Mouse (Mus musculus): ENCODE results near the gene Gdpd1. TPM values are rescaled to one million over a fixed set of nuclear protein-coding genes. Genes with fewer than 3 reads are reported as not detected.

Gdpd1 gene
- polyA plus RNA-seq, 1 experiment from 2014 or later = 94.8 TPM

DNA sequence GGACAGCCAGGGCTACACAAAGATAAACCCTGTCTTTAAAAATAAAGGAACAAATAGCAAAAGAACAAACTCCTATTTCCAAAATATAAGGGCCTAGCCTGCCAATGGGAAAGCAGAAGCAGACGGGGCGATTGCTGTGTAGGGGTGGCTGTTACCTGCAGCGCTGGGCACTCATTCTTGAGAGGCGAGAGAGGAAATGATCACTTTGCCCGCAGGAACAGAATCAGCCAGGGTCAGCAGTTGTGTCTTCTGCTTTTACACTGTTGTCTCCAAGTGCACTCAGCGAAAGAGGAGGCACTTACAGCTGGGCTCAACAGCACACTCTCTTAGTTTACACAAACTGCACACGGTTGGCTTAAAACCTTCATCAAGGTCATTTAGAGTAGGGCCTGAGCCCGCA, 54.4 kb downstream of the Gdpd1 start:
- no peaks in the 10 kb centered on the region for H3K9me3 ChIP-seq (ENCODE audit: control insufficient read depth, low read length)
- no peak overlapping the region for H3K9ac ChIP-seq (ENCODE audit: low read length)
- 90% methylated on average over 8 of the region's 8 CpGs for WGBS
- H3K4me1 ChIP-seq (ENCODE audit: control insufficient read depth, insufficient read depth, low read length) = no peaks in the 10 kb centered on the region
- no peak overlapping the region for H3K4me3 ChIP-seq (ENCODE audit: low read depth, low read length)
- H3K27ac ChIP-seq (ENCODE audit: low read depth, low read length) = no peak overlapping the region
- no peak for ATAC-seq (ENCODE audit: low FRiP score)
- no peaks in the 10 kb centered on the region for H3K36me3 ChIP-seq (ENCODE audit: control insufficient read depth, insufficient read depth, low read length)
- no peaks in the 10 kb centered on the region for H3K27me3 ChIP-seq (ENCODE audit: control insufficient read depth, insufficient read depth, low read length)
- H3K4me2 ChIP-seq = no peak overlapping the region
- peak; percentile 57 for DNase-seq (ENCODE audit: low spot score, missing footprints)

- no peaks in the 10 kb centered on the region for H3K27me3 ChIP-seq (ENCODE audit: control insufficient read depth, insufficient read depth, low read length)
- WGBS = 76% methylated on average over 4 of the region's 4 CpGs
- ATAC-seq (ENCODE audit: low FRiP score) (no peak), DNase-seq (ENCODE audit: low spot score, missing footprints) (peak; percentile 51)
- no peak overlapping the region for H3K4me2 ChIP-seq
- no peak overlapping the region for H3K4me3 ChIP-seq (ENCODE audit: low read depth, low read length)
- no peaks in the 10 kb centered on the region for H3K9me3 ChIP-seq (ENCODE audit: control insufficient read depth, low read length)
- no peaks in the 10 kb centered on the region for H3K4me1 ChIP-seq (ENCODE audit: control insufficient read depth, insufficient read depth, low read length)
- H3K27ac ChIP-seq (ENCODE audit: low read depth, low read length) = no peak overlapping the region
- H3K36me3 ChIP-seq (ENCODE audit: control insufficient read depth, insufficient read depth, low read length) = no peaks in the 10 kb centered on the region
- H3K9ac ChIP-seq (ENCODE audit: low read length) = no peak overlapping the region
These were observed 55.8 kb downstream of the Gdpd1 start for GRCm38 (mm10) chr11:87018081-87018480.

GRCm38 (mm10) chr11:87015691-87016090, 58.2 kb downstream of the Gdpd1 start:
- 71% methylated on average over 3 of the region's 3 CpGs for WGBS
- DNase-seq (ENCODE audit: low spot score, missing footprints) (no peak), ATAC-seq (ENCODE audit: low FRiP score) (no peak)
- no peak overlapping the region for H3K9ac ChIP-seq (ENCODE audit: low read length)
- no peaks in the 10 kb centered on the region for H3K36me3 ChIP-seq (ENCODE audit: control insufficient read depth, insufficient read depth, low read length)
- no peak overlapping the region for H3K27ac ChIP-seq (ENCODE audit: low read depth, low read length)
- no peaks in the 10 kb centered on the region for H3K27me3 ChIP-seq (ENCODE audit: control insufficient read depth, insufficient read depth, low read length)
- no peaks in the 10 kb centered on the region for H3K4me1 ChIP-seq (ENCODE audit: control insufficient read depth, insufficient read depth, low read length)
- H3K9me3 ChIP-seq (ENCODE audit: control insufficient read depth, low read length) = no peaks in the 10 kb centered on the region
- no peak overlapping the region for H3K4me3 ChIP-seq (ENCODE audit: low read depth, low read length)
- no peak overlapping the region for H3K4me2 ChIP-seq

DNA sequence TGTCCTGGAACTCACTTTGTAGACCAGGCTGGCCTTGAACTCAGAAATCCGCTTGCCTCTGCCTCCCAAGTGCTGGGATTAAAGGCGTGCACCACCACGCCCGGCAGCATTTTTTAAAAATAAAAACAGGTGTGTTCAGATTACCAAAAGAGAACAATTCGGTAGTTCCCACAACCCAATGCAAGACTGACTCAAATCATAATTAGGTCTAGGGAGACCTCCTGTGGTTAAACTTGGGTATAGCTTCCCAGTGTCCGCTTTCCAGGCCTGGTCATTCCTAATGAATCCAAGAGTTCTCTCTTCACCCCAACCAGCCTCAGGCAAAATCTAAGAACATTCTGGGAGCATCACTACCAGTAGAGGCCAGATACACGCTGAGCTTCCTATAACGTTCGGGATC, 63.4 kb downstream of the Gdpd1 start:
- H3K4me3 ChIP-seq (ENCODE audit: low read depth, low read length) = no peak overlapping the region
- no peak overlapping the region for H3K9ac ChIP-seq (ENCODE audit: low read length)
- H3K9me3 ChIP-seq (ENCODE audit: control insufficient read depth, low read length) = no peaks in the 10 kb centered on the region
- no peak overlapping the region for H3K27ac ChIP-seq (ENCODE audit: low read depth, low read length)
- no peaks in the 10 kb centered on the region; the same call in 1 of the 2 replicates for H3K4me1 ChIP-seq (ENCODE audit: control insufficient read depth, insufficient read depth, low read length)
- ATAC-seq (ENCODE audit: low FRiP score) = 0 out of 2 replicates have a peak, but pooled peaks have one; percentile 33
- no peaks in the 10 kb centered on the region for H3K36me3 ChIP-seq (ENCODE audit: control insufficient read depth, insufficient read depth, low read length)
- H3K4me2 ChIP-seq = no peak overlapping the region
- peak; percentile 93 for DNase-seq (ENCODE audit: low spot score, missing footprints)
- H3K27me3 ChIP-seq (ENCODE audit: control insufficient read depth, insufficient read depth, low read length) = no peaks in the 10 kb centered on the region
- WGBS = 23% methylated on average over 9 of the region's 9 CpGs

DNA sequence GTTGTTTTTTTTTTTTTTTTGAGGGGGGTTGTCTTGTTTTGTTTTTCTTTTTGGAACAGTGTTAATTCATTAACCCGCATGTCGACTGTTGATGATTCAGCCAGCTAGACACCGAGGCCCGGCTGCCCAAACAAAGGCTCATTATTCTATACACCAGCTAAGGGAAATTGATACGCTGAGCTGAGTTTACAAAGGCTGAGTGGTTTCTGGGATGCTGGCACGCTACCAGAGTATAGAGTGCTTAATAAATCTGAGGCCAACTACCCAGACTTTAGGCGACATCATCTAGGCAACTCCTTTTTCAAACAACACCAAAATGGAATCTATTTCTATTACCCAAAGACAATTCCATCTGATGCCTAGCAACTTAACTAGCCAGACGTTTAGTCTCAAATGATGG, 66.5 kb downstream of the Gdpd1 start:
- no peaks in the 10 kb centered on the region for H3K9me3 ChIP-seq (ENCODE audit: control insufficient read depth, low read length)
- no peaks in the 10 kb centered on the region for H3K36me3 ChIP-seq (ENCODE audit: control insufficient read depth, insufficient read depth, low read length)
- 45% methylated on average over 8 of the region's 8 CpGs for WGBS
- H3K4me2 ChIP-seq = no peak overlapping the region
- H3K4me1 ChIP-seq (ENCODE audit: control insufficient read depth, insufficient read depth, low read length) = peaks cover 2% of the 10 kb centered on the region; the same call in 1 of the 2 replicates
- peak; percentile 81 for DNase-seq (ENCODE audit: low spot score, missing footprints)
- ATAC-seq (ENCODE audit: low FRiP score) = no peak
- no peak overlapping the region for H3K27ac ChIP-seq (ENCODE audit: low read depth, low read length)
- no peak overlapping the region for H3K9ac ChIP-seq (ENCODE audit: low read length)
- H3K27me3 ChIP-seq (ENCODE audit: control insufficient read depth, insufficient read depth, low read length) = no peaks in the 10 kb centered on the region
- no peak overlapping the region for H3K4me3 ChIP-seq (ENCODE audit: low read depth, low read length)

GRCm38 (mm10) chr11:87004960-87005755, 68.7 kb downstream of the Gdpd1 start:
- H3K4me1 ChIP-seq (ENCODE audit: control insufficient read depth, insufficient read depth, low read length) = peaks cover 2% of the 10 kb centered on the region; the same call in 1 of the 2 replicates
- H3K4me2 ChIP-seq = no peak overlapping the region
- ATAC-seq (ENCODE audit: low FRiP score) = no peak
- H3K27ac ChIP-seq (ENCODE audit: low read depth, low read length) = no peak overlapping the region
- WGBS = 63% methylated on average over 12 of the region's 12 CpGs
- no peaks in the 10 kb centered on the region for H3K36me3 ChIP-seq (ENCODE audit: control insufficient read depth, insufficient read depth, low read length)
- H3K9ac ChIP-seq (ENCODE audit: low read length) = no peak overlapping the region
- H3K9me3 ChIP-seq (ENCODE audit: control insufficient read depth, low read length) = no peaks in the 10 kb centered on the region
- no peaks in the 10 kb centered on the region for H3K27me3 ChIP-seq (ENCODE audit: control insufficient read depth, insufficient read depth, low read length)
- no peak overlapping the region for H3K4me3 ChIP-seq (ENCODE audit: low read depth, low read length)
- DNase-seq (ENCODE audit: low spot score, missing footprints) = peak; percentile 82

DNA sequence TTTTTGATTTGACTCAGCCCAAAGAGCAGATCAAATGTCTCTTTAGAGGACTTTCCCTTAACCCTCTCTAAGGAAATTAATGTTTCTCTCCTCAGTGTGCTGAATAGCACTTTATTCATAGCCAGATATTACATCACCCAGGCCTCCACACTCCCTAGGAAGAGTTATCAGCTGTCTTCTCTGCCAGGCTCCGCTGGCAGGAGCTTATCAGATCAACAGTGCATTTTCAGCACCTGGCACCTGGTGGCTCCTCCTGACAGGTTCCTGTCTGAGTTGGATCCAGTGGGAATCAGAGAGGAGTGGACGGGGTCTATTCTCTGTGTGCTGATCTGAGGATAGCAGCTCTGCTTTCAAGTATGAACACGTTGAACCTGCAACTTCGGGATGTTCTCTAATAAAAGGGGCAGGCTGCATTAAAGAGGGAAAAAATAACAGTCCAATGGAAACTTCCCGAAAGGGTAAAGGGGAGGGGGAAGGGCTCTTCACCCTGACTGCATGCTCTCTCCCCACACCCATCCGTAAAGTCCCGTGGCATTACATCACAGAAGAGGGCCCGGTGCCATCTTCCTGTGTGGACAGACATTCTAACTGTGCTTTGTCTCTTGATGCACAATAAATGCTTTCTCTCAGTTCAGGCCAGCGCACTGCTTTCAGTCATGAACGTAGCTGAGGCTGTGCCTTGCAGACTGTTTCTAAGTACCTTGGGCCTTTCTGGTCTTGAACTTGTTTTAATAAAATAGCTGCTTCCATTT, 71.6 kb downstream of the Gdpd1 start:
- Histone ChIP-seq H3K4me3 (ENCODE audit: low read depth, low read length) (no peak overlapping the region), H3K9me3 (ENCODE audit: control insufficient read depth, low read length) (no peaks in the 10 kb centered on the region), H3K27me3 (ENCODE audit: control insufficient read depth, insufficient read depth, low read length) (no peaks in the 10 kb centered on the region), H3K9ac (ENCODE audit: low read length) (no peak overlapping the region), H3K36me3 (ENCODE audit: control insufficient read depth, insufficient read depth, low read length) (no peaks in the 10 kb centered on the region), H3K4me1 (ENCODE audit: control insufficient read depth, insufficient read depth, low read length) (peaks cover 2% of the 10 kb centered on the region; the same call in 1 of the 2 replicates), H3K27ac (ENCODE audit: low read depth, low read length) (no peak overlapping the region), H3K4me2 (no peak overlapping the region)
- DNase-seq (ENCODE audit: low spot score, missing footprints) (peak; percentile 69), ATAC-seq (ENCODE audit: low FRiP score) (no peak)
- WGBS = 84% methylated on average over 10 of the region's 10 CpGs

GRCm38 (mm10) chr11:87001217-87001616, 72.6 kb downstream of the Gdpd1 start:
- no peak overlapping the region for H3K27ac ChIP-seq (ENCODE audit: low read depth, low read length)
- no peak overlapping the region for H3K4me2 ChIP-seq
- H3K4me1 ChIP-seq (ENCODE audit: control insufficient read depth, insufficient read depth, low read length) = peaks cover 2% of the 10 kb centered on the region; the same call in 1 of the 2 replicates
- no peaks in the 10 kb centered on the region for H3K9me3 ChIP-seq (ENCODE audit: control insufficient read depth, low read length)
- H3K27me3 ChIP-seq (ENCODE audit: control insufficient read depth, insufficient read depth, low read length) = no peaks in the 10 kb centered on the region
- no peaks in the 10 kb centered on the region for H3K36me3 ChIP-seq (ENCODE audit: control insufficient read depth, insufficient read depth, low read length)
- H3K9ac ChIP-seq (ENCODE audit: low read length) = no peak overlapping the region
- no peak for ATAC-seq (ENCODE audit: low FRiP score)
- H3K4me3 ChIP-seq (ENCODE audit: low read depth, low read length) = no peak overlapping the region
- DNase-seq (ENCODE audit: low spot score, missing footprints) = peak; percentile 53
- 85% methylated on average over 8 of the region's 8 CpGs for WGBS

- ATAC-seq (ENCODE audit: low FRiP score) (no peak), DNase-seq (ENCODE audit: low spot score, missing footprints) (peak; percentile 79)
- Histone ChIP-seq H3K4me3 (ENCODE audit: low read depth, low read length) (no peak overlapping the region), H3K36me3 (ENCODE audit: control insufficient read depth, insufficient read depth, low read length) (no peaks in the 10 kb centered on the region), H3K9ac (ENCODE audit: low read length) (no peak overlapping the region), H3K27me3 (ENCODE audit: control insufficient read depth, insufficient read depth, low read length) (peaks cover 2% of the 10 kb centered on the region; the same call in 1 of the 2 replicates), H3K27ac (ENCODE audit: low read depth, low read length) (no peak overlapping the region; the same call in 1 of the 2 replicates), H3K9me3 (ENCODE audit: control insufficient read depth, low read length) (no peaks in the 10 kb centered on the region), H3K4me1 (ENCODE audit: control insufficient read depth, insufficient read depth, low read length) (peaks cover 23% of the 10 kb centered on the region), H3K4me2 (no peak overlapping the region)
- 35% methylated on average over 2 of the region's 2 CpGs for WGBS
These were observed 77.6 kb downstream of the Gdpd1 start for GRCm38 (mm10) chr11:86996266-86996665.
